Mouse (Mus musculus) midbrain, embryonic 16.5 days (tissue): Measurements from ENCODE around the gene Znrf1. TPM values are rescaled to one million over a fixed set of nuclear protein-coding genes. Genes with fewer than 3 reads are reported as not detected.

ENCODE experiments used
- ATAC-seq: fragments of 200-750 bp; cut with Nextera tagmentation; 2 replicates; pipeline ENCODE4 v1.8.0; 2017; ENCODE audit warnings: moderate TSS enrichment
- H3K27ac ChIP-seq: fragments of 300-500 bp; sonication (generic); 2 replicates; pipeline ENCODE4 v1.5.1; 2014; ENCODE audit warnings: mild to moderate bottlenecking, low read length, mixed read lengths
- H3K27me3 ChIP-seq: fragments of 300-500 bp; sonication (generic); 2 replicates; pipeline ENCODE4 v1.6.1; 2014; ENCODE audit warnings: low read depth, low read length, mixed read lengths; ENCODE audit not compliant: control insufficient read depth, insufficient read depth
- H3K36me3 ChIP-seq: fragments of 300-500 bp; sonication (generic); 2 replicates; pipeline ENCODE4 v1.6.1; 2014; ENCODE audit warnings: mild to moderate bottlenecking, low read length, moderate library complexity, mixed read lengths; ENCODE audit not compliant: control insufficient read depth, insufficient read depth
- H3K4me1 ChIP-seq: fragments of 300-500 bp; sonication (generic); 2 replicates; pipeline ENCODE4 v1.6.1; 2014; ENCODE audit warnings: mild to moderate bottlenecking, low read length, mixed read lengths; ENCODE audit not compliant: control insufficient read depth, insufficient read depth
- H3K4me2 ChIP-seq: fragments of 300-500 bp; sonication (generic); 2 replicates; pipeline ENCODE4 v1.6.1; 2014; ENCODE audit warnings: mild to moderate bottlenecking, low read length, mixed read lengths
- H3K4me3 ChIP-seq: fragments of 300-500 bp; sonication (generic); 2 replicates; pipeline ENCODE4 v1.5.1; 2014; ENCODE audit warnings: low read depth, mild to moderate bottlenecking, low read length, moderate library complexity, mixed read lengths
- H3K9ac ChIP-seq: fragments of 300-500 bp; sonication (generic); 2 replicates; pipeline ENCODE4 v1.6.1; 2014; ENCODE audit warnings: low read depth, low read length, mixed read lengths
- H3K9me3 ChIP-seq: fragments of 300-500 bp; sonication (generic); replicated peaks from 2 replicates; pipeline ENCODE4 v1.6.1; 2014; ENCODE audit warnings: mild to moderate bottlenecking, low read length, mixed read lengths; ENCODE audit not compliant: control insufficient read depth, poor library complexity, severe bottlenecking
- WGBS: fragments of 180-500 bp; shearing (Covaris S2); extraction: QIAGEN DNeasy Blood & Tissue Kit; methylation state at CpG from one replicate; pipeline ENCODE4 v1.1.7; 2014; 5-methylcytosine and 5-hydroxymethylcytosine counted together
- polyA plus RNA-seq: library from polyadenylated mRNA; unstranded; fragments of >200 nt; fragmentation: Nextera tagmentation; extraction: Ambion mirVana; gene quantifications from 2 replicates; pipeline ENCODE4 v1.2.1, GENCODE M21; 2015

Znrf1 gene
- polyA plus RNA-seq, 1 experiment from 2014 or later = 73.4 TPM

- no peaks in the 10 kb centered on the region for H3K9me3 ChIP-seq
- no peaks in the 10 kb centered on the region for H3K27me3 ChIP-seq
- H3K4me2 ChIP-seq = no peak overlapping the region
- ATAC-seq = no peak
- H3K4me3 ChIP-seq = no peak overlapping the region
- H3K4me1 ChIP-seq = peaks cover 26% of the 10 kb centered on the region
- 85% methylated on average over 3 of the region's 3 CpGs for WGBS
- no peaks in the 10 kb centered on the region for H3K36me3 ChIP-seq
- no peak overlapping the region for H3K9ac ChIP-seq
- no peak overlapping the region for H3K27ac ChIP-seq
Observed at GRCm38 (mm10) chr8:111580306-111580705, 44.4 kb downstream of the Znrf1 start.

DNA sequence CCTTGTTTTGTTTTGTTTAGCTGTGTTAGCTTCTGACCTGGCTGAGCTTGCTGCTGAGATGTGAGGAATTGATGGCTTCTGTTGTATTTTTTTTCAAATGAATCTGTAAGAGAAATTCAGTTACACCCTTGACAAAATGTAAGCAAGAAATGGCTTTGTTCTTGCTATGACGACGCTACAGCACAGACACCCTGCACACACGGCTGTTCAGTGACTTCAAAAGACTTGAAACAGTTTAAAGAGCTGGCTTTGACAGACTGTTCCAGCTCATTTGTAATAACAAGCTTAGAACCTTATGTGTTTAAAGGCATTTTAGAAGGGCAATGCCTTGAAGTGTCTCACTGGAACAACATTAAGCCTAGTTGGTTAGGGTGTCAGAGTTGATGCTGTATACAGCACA lies 46.5 kb downstream of the Znrf1 start:
- no peak for ATAC-seq
- no peaks in the 10 kb centered on the region for H3K27me3 ChIP-seq
- 32% methylated on average over 3 of the region's 3 CpGs for WGBS
- H3K27ac ChIP-seq = peak overlapping the region; percentile 42; the same call in 1 of the 2 replicates
- no peak overlapping the region for H3K4me2 ChIP-seq
- H3K36me3 ChIP-seq = no peaks in the 10 kb centered on the region
- peaks cover 21% of the 10 kb centered on the region for H3K4me1 ChIP-seq
- H3K9ac ChIP-seq = no peak overlapping the region
- no peak overlapping the region for H3K4me3 ChIP-seq
- H3K9me3 ChIP-seq = no peaks in the 10 kb centered on the region

DNA sequence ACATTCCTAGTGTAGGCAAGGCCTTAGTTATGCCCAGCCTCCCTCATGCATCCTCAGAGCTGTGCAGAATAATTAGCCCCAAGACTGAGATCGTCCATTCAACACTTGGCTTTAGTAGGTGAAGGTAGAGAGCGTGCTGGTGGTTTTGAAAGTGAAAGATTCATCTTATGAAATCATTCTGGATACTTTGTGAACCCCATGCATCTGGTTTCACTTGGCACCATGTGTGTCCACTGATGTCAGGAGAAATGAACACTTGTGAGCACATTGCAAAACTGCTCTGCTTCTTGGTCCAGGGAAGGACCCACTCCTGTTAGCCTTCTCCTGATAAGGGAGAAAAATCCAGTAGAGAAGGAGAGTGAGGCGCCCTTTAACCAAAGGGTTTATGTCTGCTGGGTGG lies 49.0 kb downstream of the Znrf1 start:
- WGBS = 98% methylated on average over 3 of the region's 3 CpGs
- Histone ChIP-seq H3K27me3 (no peaks in the 10 kb centered on the region), H3K4me3 (no peak overlapping the region), H3K27ac (no peak overlapping the region), H3K9me3 (no peaks in the 10 kb centered on the region), H3K36me3 (no peaks in the 10 kb centered on the region), H3K4me2 (no peak overlapping the region), H3K4me1 (peaks cover 11% of the 10 kb centered on the region), H3K9ac (no peak overlapping the region)
- ATAC-seq = no peak

DNA sequence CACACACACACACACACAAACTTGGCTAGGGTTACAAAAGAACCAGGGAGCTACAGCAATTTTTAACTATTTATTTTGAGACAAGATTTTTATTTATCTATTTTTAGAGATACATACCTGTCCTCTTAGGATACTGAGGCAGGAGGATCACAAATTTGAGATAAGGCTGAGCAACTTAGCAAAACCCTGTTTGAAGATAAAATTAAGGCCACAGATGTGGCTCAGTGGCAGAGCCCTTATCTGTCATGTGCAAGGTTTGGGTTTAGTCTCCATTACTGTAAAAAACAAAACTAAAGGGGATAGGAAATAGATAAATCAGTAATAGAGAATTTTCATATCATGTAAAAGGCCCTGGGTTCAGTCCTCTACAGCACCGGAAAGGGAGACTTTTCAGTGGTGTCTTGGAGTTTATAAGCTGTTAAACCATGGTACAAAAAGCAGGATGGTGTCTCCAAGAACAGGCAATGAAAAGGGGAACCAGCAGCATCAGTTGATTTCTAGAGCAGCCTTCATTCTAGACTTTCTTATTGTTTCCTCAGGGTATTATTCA lies 51.7 kb downstream of the Znrf1 start:
- Histone ChIP-seq H3K9me3 (no peaks in the 10 kb centered on the region), H3K4me3 (no peak overlapping the region), H3K27ac (no peak overlapping the region), H3K36me3 (no peaks in the 10 kb centered on the region), H3K4me2 (no peak overlapping the region), H3K27me3 (no peaks in the 10 kb centered on the region), H3K4me1 (peaks cover 9% of the 10 kb centered on the region; the same call in 1 of the 2 replicates), H3K9ac (no peak overlapping the region)
- ATAC-seq = no peak
- WGBS = 92% methylated on average over 1 of the region's 1 CpGs

DNA sequence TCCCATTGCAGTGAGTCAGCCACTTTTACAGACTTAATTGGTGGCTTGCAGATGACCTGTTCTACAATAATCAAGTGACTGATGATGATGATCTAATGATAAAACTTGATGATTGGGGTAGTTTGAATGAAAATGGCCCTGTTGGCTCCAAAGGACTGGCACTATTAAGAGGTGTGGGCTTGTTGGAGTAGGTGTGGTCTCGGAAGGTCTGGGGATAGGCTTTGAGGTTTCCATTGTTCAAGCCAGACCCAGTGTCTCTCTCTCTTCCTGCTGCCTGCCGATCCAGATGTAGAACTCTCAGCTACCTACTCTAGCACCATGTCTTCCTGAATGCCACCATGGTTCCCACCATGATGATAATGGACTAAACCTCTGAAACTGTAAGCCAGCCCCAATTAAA lies 52.4 kb downstream of the Znrf1 start:
- Histone ChIP-seq H3K27ac (no peak overlapping the region), H3K9ac (no peak overlapping the region), H3K4me1 (peaks cover 7% of the 10 kb centered on the region; the same call in 1 of the 2 replicates), H3K36me3 (no peaks in the 10 kb centered on the region), H3K9me3 (no peaks in the 10 kb centered on the region), H3K27me3 (no peaks in the 10 kb centered on the region), H3K4me3 (no peak overlapping the region), H3K4me2 (no peak overlapping the region)
- WGBS = 94% methylated on average over 2 of the region's 2 CpGs
- no peak for ATAC-seq

- Histone ChIP-seq H3K36me3 (no peaks in the 10 kb centered on the region), H3K27ac (no peak overlapping the region)
Observed at GRCm38 (mm10) chr8:111590214-111590613, 54.3 kb downstream of the Znrf1 start.

DNA sequence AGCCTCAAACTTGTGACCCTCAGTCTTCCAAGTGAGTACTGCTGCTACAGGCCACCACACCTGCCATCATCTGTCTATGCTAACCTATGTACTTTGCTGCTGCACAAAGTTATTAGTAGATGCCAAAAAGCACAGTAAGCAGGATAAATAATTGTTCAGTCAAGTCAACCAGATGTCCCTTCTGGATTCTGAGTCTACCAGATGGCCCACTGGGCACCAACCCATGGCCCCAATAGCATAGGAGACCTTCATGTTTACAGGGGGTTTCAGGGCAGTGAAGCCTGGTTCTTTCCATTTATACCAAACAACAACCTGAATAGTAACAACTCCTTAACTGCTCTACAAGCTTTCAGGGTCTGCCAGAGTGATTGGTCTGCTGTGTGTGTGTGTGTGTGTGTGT lies 55.3 kb downstream of the Znrf1 start:
- Histone ChIP-seq H3K36me3 (no peaks in the 10 kb centered on the region), H3K27me3 (no peaks in the 10 kb centered on the region), H3K9ac (no peak overlapping the region), H3K4me1 (peaks cover 14% of the 10 kb centered on the region), H3K4me3 (no peak overlapping the region), H3K4me2 (no peak overlapping the region), H3K9me3 (no peaks in the 10 kb centered on the region), H3K27ac (no peak overlapping the region)
- ATAC-seq = no peak

More at GRCm38 (mm10) chr8:111590214-111590613, 54.3 kb downstream of the Znrf1 start:
- H3K4me1 ChIP-seq = peaks cover 10% of the 10 kb centered on the region
- H3K4me3 ChIP-seq = no peak overlapping the region
- ATAC-seq = no peak
- WGBS = 87% methylated on average over 3 of the region's 3 CpGs
- H3K9me3 ChIP-seq = no peaks in the 10 kb centered on the region
- no peaks in the 10 kb centered on the region for H3K27me3 ChIP-seq
- H3K9ac ChIP-seq = no peak overlapping the region
- no peak overlapping the region for H3K4me2 ChIP-seq

- H3K36me3 ChIP-seq = no peaks in the 10 kb centered on the region
- H3K9ac ChIP-seq = no peak overlapping the region
- no peak overlapping the region for H3K4me2 ChIP-seq
- no peak for ATAC-seq
- H3K9me3 ChIP-seq = no peaks in the 10 kb centered on the region
- WGBS = 66% methylated on average over 7 of the region's 7 CpGs
- no peak overlapping the region for H3K27ac ChIP-seq
- no peak overlapping the region for H3K4me3 ChIP-seq
- peaks cover 20% of the 10 kb centered on the region for H3K4me1 ChIP-seq
- no peaks in the 10 kb centered on the region for H3K27me3 ChIP-seq
Observed at GRCm38 (mm10) chr8:111592390-111592910, 56.6 kb downstream of the Znrf1 start.

DNA sequence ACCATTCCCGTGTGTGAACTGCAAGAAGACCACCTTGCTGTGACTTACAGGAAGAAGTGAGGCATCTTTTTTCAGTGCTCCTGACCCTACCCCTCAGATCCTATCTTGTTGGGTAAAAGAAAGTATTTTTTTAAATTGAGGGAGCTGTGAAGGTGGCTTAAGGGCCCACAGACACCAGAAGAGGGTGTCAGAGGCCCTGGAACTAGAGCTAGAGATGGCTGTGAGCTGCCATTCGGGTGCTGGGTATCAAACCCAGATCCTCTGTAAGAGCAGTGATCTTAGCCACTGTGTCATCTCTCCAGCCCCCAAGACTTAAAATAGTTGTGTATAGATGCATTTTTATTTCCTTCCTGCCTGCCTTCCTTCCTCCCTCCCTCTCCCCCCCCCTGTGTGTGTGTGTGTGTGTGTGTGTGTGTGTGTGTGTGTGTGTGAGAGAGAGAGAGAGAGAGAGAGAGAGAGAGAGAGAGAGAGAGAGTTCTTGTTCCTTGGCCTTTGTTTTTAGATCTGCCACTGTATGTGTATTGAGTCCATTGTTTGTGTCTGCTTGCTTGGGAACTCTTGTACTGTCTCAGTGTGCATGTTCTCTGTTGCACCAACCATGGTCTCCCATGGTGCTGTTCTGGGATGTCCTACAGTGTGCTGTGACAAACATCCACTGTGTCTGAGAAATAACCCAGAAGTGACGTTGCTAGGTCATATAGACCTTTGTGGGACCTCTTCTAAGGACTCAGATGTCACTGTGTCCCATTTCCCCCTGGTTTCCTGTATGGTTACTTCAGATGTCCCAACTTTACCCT lies 58.3 kb downstream of the Znrf1 start:
- Histone ChIP-seq H3K4me1 (peaks cover 20% of the 10 kb centered on the region), H3K27me3 (no peaks in the 10 kb centered on the region), H3K9me3 (no peaks in the 10 kb centered on the region), H3K4me3 (no peak overlapping the region), H3K4me2 (no peak overlapping the region), H3K9ac (no peak overlapping the region), H3K36me3 (no peaks in the 10 kb centered on the region), H3K27ac (no peak overlapping the region)
- WGBS = 89% methylated on average over 3 of the region's 3 CpGs
- no peak for ATAC-seq
